Mouse (Mus musculus): Measurements from ENCODE around the gene Igfbp7. TPM values are rescaled to one million over a fixed set of nuclear protein-coding genes. Genes with fewer than 3 reads are reported as not detected.

Gene Igfbp7
- total RNA-seq, 2 experiments from 2014 or later: 435 to 466 TPM

DNA sequence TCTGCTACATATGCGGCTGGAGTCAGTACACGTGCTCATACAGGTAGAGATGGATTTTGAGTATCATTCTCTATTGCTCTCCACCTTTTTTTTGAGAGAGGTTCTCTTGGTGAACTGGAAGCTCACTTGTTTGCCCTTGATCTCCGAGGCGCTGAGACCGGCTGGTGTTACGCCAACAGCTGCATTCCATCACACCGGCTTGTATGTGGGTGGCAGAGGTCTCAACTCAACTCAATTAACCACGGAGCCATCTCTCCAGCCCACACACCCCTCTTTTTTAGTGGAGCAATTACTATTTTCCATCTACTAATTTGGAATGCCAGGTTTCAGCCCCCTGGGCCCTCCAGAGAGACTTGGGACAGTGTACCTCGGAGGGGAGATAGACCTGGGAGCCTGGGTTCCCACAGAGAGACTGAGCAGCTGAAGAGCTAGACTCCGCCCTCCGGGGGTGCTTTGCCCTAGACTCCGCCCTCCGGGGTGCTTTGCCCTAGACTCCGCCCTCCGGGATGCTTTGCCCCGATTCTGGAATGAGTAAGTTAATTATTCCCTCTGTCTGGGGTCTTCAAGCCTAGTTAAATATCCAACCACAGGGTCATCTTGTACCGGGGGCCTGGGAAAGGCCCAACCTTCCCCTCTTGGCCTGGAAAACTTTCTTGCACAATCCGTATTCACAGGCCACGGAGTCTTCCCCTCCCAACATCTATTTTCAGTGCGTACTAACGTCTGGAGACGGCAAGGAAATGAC is 50.3 kb downstream of the Igfbp7 start:
- intact Hi-C loops (cut with DNase I): loop anchor here (5.0 to 10.0 kb wide), 2 partner anchors 50 to 217 kb away; partner anchors contain the start of gene Igfbp7
- DNase-seq: peak; percentile 74 to 76

DNA sequence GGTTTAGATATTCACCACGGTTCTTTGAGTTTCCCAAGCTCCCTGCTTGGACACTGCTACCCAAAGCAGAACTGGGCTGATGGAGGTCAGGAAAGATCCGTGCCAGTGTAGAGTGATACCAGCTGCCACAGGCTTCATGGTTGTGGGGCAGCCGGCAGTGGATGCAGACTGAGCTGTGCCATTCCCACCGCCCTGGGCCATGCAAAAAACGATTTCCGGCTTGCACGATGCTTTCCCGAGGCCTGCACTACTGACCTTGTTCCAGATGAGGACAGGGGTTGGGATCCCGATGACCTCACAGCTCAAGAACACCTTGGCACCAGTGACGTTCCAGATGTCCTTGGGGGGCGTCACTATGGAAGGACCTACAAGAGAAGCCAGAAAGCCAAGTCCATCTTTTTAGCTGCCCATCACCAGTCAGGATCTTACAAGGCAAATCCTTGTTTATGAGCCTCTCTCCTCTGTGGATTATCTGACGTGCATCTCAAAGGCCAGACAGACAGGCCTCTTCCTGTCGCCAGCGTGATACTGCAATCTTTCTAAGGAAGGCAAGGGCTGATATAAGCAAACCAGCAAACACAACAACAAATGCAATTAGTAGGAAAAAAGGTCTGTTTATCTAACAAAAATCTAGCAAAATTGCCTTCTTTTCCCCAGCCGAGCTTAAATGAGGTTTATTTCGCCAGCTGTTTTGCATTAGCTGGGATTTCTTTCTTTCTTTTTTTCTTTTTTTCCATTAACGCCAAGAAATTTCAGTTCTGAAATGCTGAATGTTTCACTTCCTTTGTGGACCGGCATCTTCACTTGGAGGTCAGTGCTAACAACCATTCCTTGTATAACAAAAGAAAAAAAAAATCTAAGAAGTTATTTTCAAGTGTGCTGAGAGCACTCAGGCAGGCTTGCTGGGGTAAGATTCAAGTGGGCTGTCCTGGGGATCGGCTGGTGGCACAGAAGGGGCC is 52.3 kb downstream of the Igfbp7 start:
- intact Hi-C loops (cut with DNase I): loop anchor here (1.0 to 10.0 kb wide), 3 partner anchors 52 to 219 kb away; partner anchors contain the start of gene Igfbp7
- no peak for DNase-seq

DNA sequence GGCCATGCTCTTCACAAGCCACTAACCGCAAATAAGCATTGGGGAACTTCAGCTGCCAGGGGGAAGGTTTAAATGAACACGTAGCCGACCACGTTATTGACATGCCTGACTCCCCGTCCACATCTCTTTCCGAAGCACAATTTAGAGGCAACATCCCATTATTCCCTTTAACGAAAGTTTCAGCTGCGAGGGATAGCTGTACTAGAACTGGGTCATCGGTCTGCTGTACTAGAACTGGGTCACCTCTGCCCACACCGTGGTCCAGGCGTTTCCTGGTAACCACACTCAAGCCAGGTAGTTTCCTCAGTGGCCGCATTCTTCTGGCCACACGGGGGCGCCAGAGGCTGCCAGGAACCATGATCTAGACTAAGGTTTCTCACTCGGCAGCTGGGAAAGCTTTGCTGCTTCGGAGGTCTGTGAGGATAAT is 53.5 kb downstream of the Igfbp7 start:
- intact Hi-C loops (cut with DNase I): loop anchor here (1.0 to 10.0 kb wide), 2 partner anchors 110 to 220 kb away; no protein-coding TSS in a partner anchor

GRCm38 (mm10) chr5:77351691-77352090 is 56.1 kb downstream of the Igfbp7 start:
- intact Hi-C loops (cut with DNase I): loop anchor here (10.0 kb wide), 1 partner anchor 223 kb away; no protein-coding TSS in a partner anchor
- no peak for DNase-seq

More for the DNA sequence above, 53.5 kb downstream of the Igfbp7 start:
- DNase-seq: peak; percentile 88 to 92

DNA sequence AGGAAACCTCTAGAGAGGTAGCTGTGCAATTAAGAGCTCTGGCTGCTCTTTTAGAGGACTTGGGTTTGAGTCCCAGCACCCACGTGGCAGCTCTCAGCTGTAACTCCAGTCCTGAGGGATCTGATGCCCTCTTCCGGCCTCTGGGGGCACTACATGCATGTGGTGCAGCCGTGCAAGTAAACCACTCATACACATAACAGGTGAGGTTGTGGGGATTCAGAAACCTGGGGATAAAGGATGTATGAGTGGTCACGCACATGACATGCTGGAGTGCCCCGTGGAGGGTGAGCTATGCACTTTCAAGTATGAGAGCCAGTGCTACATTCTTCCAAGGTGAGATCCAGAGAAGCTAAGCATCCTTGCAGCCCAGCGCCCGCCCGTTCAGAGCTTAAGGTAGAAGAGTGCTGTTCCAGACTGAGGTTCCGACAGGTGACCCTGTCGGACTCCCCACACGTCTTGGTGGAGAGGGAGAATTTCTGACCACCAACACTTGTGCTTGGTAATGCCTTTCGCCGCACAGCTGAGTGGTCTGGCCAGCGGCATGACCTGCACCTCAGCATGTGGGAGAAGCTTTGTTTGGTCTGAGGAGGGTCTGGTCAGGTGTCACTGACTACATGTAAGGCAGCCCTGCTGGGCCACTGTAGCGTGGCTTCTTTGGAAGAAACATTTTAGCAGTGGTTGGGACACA is 57.7 kb downstream of the Igfbp7 start:
- DNase-seq: no peak
- intact Hi-C loops (cut with DNase I): loop anchor here (10.0 kb wide), 1 partner anchor 225 kb away; no protein-coding TSS in a partner anchor

DNA sequence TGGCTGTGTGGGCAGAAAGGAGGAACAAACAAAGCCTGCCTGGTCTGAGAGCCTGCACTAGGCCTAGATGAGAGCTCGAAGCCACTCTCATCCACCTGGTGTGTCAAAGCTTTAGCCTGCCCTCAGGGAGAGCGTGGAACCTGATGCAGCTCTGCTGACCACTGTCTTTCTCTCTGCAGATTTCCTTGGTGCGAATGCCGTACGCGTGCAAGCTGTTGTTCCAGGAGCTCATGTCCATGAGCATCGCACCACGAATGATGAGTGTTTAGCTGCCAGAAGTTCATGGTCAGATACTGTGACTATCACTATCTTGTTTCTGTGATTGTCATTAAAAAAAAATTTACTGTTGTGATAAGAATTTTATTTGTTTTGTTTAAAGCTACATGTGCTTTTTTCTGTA is 58.9 kb downstream of the Igfbp7 start:
- intact Hi-C loops (cut with DNase I): no loop called here
- no peak for DNase-seq

DNA sequence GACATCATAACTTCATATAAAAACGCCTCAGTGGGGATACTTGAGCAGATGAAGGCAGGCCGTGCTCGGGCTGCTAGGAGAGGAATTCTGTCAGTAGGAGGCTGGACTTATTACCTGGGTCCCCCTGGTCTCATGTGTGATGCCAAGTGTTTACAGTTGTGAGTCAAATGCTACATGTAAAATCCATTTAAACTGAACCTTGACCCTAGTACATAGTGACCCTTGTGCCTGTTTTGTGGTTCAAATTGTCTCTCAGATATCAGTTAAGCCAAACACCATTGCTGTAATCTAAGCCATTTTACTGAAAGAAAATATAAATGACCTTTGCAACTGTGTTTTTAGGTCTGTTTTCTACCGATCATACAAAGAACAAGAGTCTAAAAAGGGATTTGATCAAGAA is 67.8 kb downstream of the Igfbp7 start:
- no peak for DNase-seq
- intact Hi-C loops (cut with DNase I): no loop called here

DNA sequence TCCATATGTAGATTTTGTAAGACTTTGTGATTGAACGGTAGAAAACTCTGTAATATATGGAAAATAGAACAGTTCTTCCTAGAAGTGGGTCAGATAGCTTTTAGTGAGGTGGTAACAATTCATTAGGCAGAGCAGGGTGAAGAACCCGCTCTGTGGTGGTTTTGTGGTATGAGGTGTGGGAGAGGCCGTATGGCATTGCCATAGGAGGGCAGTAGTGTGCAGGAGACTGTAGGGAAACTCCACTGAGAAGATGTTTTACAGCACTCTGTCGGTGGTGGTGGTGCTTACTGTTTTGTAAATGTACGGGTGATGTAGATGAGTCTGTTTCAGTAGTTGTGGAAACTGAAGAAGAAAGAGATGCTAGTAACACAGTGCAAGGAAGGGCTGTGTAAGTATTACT is 77.7 kb downstream of the Igfbp7 start:
- intact Hi-C loops (cut with DNase I): no loop called here
- no peak for DNase-seq

DNA sequence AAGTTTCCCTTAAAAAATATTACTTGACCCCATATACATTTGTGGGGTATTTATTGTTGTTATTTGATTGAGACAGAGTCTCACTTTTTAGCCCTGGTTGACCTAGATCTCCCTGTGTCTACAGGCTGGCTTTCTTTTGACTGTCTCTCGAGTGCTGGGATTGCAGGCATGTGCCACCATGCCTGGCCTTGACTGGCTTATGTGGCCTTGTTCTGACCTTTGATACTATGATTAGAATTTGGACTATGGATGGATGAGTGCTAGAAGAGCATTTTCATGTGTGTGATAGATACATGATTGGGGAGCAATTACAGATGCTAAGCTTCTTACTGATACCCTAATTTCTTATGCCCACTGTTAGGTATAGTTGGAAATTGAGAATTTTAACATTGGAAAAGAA is 82.9 kb downstream of the Igfbp7 start:
- intact Hi-C loops (cut with DNase I): no loop called here
- no peak for DNase-seq

- intact Hi-C loops (cut with DNase I): loop anchor here (5.0 kb wide), 1 partner anchor 92 kb away; the partner anchor contains the start of gene Igfbp7
- DNase-seq: no peak
Measured at GRCm38 (mm10) chr5:77314986-77315385, 92.9 kb downstream of the Igfbp7 start.

- intact Hi-C loops (cut with DNase I): loop anchor here (5.0 kb wide), 1 partner anchor 93 kb away; the partner anchor contains the start of gene Igfbp7
- DNase-seq: no peak
Measured at GRCm38 (mm10) chr5:77314206-77314605, 93.6 kb downstream of the Igfbp7 start.

DNA sequence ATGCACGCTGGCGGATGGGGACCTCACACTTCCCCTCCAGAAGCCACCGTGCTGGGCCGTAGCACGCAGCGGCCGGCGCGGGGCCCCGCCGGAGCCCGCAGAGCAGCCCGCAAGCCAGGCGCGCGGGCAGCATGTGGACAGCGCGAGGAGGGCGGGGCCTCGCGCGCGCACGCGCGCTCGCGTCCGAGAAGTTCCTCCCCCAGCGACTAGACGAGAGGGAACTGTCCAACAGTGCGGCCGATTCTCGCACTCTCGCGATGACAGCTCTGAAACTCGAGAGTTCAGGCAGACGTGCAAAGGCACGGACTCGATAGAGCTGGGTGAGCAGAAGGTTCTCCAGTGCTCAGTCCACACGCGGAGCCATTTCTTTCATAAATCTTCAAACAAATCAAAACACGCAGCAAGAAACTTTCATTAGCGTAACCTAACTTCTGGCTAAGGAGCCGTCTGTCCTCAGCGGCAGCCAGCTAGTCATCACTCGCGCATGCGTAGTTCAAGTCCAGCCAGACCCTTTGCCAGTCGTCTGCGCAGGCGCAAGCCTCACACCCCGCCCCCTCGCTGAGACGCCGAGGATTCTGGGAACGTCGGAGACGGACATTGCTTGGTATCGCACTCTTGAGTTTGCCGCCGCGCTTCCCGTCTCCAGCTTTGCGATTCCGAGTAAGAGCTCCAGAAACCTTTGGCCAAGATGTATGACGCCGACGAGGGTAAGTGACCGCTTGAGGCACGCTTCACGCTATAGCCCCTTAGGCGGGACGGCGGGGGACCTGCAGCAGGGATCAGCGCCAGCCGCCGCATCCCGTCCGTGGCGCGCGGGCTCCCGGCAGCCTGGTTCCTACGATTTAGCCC is 97.7 kb downstream of the Igfbp7 start, which contains the start of the genes Noa1 and Polr2b:
Gene Noa1 (minus strand): TSS at position 161 of the 849 bp plus-strand sequence.
Gene Polr2b (plus strand): TSS at position 224 of the 849 bp plus-strand sequence.
- intact Hi-C loops (cut with DNase I): loop anchor here (5.0 kb wide), 1 partner anchor 97 kb away; the partner anchor contains the start of gene Igfbp7
- peak; percentile 99 to 100 for DNase-seq

- peak in 1 of 2 experiments; percentile 8 for DNase-seq
- intact Hi-C loops (cut with DNase I): no loop called here
Measured at GRCm38 (mm10) chr5:77309051-77309906, 98.6 kb downstream of the Igfbp7 start.

- intact Hi-C loops (cut with DNase I): no loop called here
- DNase-seq: no peak
Measured at GRCm38 (mm10) chr5:77307821-77308553, 99.9 kb downstream of the Igfbp7 start.

GRCm38 (mm10) chr5:77301296-77301903 is 106.4 kb downstream of the Igfbp7 start:
- intact Hi-C loops (cut with DNase I): no loop called here
- no peak for DNase-seq

- DNase-seq: no peak
- intact Hi-C loops (cut with DNase I): no loop called here
Measured at GRCm38 (mm10) chr5:77299486-77299885, 108.4 kb downstream of the Igfbp7 start.

All from heart, postnatal 10 days (tissue).